Mouse (Mus musculus) stomach, postnatal 0 days (tissue): ENCODE measurements around the gene Cpne5.

Experiments used
- CTCF ChIP-seq: IDR thresholded peaks from 2 replicates; pipeline ENCODE4 v1.5.1; 2016; ENCODE audit warnings: antibody characterized with exemption, low read depth, mild to moderate bottlenecking, moderate library complexity
- EP300 ChIP-seq: optimal IDR thresholded peaks from 2 replicates; pipeline ENCODE3; 2016; ENCODE audit warnings: antibody characterized with exemption

- no peak for TF ChIP-seq CTCF
- no peak for TF ChIP-seq EP300
These were observed 92.9 kb downstream of the Cpne5 start for GRCm38 (mm10) chr17:29145101-29145500.
